Mouse (Mus musculus) heart, adult 2 months (tissue): ENCODE data around the gene Mat2a. TPM values are rescaled to one million over a fixed set of nuclear protein-coding genes. Genes with fewer than 3 reads are reported as not detected.
A peak's percentile ranks its signal among the peaks of the same experiment; 100 is the strongest.

Experiments used
- DNase-seq, 2 experiments: peaks; one replicate each; pipeline ENCODE4 v3.0.0; 2021
- H3K27ac ChIP-seq: fragments of 200-600 bp; 2 replicates; pipeline ENCODE4 v1.8.1; 2022
- H3K27me3 ChIP-seq: fragments of 200-500 bp; 2 replicates; pipeline ENCODE4 v1.6.1; 2012; ENCODE audit warnings: mild to moderate bottlenecking, low read length, inconsistent platforms, mixed read lengths; ENCODE audit not compliant: control insufficient read depth, insufficient read depth
- H3K36me3 ChIP-seq: fragments of 200-500 bp; 2 replicates; pipeline ENCODE4 v1.6.1; 2012; ENCODE audit warnings: low read length, inconsistent platforms; ENCODE audit not compliant: control insufficient read depth, insufficient read depth
- H3K4me1 ChIP-seq: fragments of 200-500 bp; 2 replicates; pipeline ENCODE4 v1.6.1; 2011; ENCODE audit warnings: low read length; ENCODE audit not compliant: control insufficient read depth, insufficient read depth
- H3K4me3 ChIP-seq: fragments of 200-600 bp; 2 replicates; pipeline ENCODE4 v1.8.1; 2022
- H3K79me2 ChIP-seq: fragments of 200-500 bp; replicated peaks from 2 replicates; pipeline ENCODE4 v1.6.1; 2012; ENCODE audit warnings: mild to moderate bottlenecking, inconsistent platforms, low read length, moderate library complexity, mixed read lengths; ENCODE audit not compliant: control insufficient read depth, insufficient read depth
- H3K9ac ChIP-seq: fragments of 200-500 bp; 2 replicates; pipeline ENCODE4 v1.6.1; 2012; ENCODE audit warnings: low read depth, mild to moderate bottlenecking, control low read depth, inconsistent platforms, low read length, mixed read lengths
- CTCF ChIP-seq: fragments of 200-600 bp; IDR thresholded peaks from 2 replicates; pipeline ENCODE4 v1.8.1; 2022; ENCODE audit warnings: antibody characterized with exemption, mild to moderate bottlenecking, moderate library complexity
- EP300 ChIP-seq: fragments of 200-500 bp; IDR thresholded peaks from 2 replicates; pipeline ENCODE4 v1.6.1; 2011; ENCODE audit warnings: low read depth, low read length, control low read depth; ENCODE audit not compliant: insufficient read depth
- POLR2A ChIP-seq: fragments of 200-500 bp; IDR thresholded peaks from 2 replicates; pipeline ENCODE4 v1.6.1; 2011; ENCODE audit warnings: mild to moderate bottlenecking, low read depth, low read length, control low read depth; ENCODE audit not compliant: insufficient read depth
- WGBS: fragments of 180-500 bp; shearing (Covaris S2); methylation state at CpG from one replicate; pipeline ENCODE4 v1.1.7; 2018; 5-methylcytosine and 5-hydroxymethylcytosine counted together
- intact Hi-C: fragments of 180-260 bp; cut with DNase I; formaldehyde crosslinking; loops from one replicate; pipeline ENCODE4 v1.15.1; 2025
- polyA plus RNA-seq: library from polyadenylated mRNA; depleted of rRNA; stranded (reverse); fragments of >200 nt; gene quantifications from 2 replicates; pipeline ENCODE4 v1.2.3, GENCODE M21; 2012
- total RNA-seq, 2 experiments: library from RNA; stranded (reverse); gene quantifications; 2 replicates each; pipeline ENCODE4 v1.2.3; 2021

Gene Mat2a
- total and polyA plus RNA-seq, 3 experiments: 93.0 to 151 (median 129) TPM

- TF ChIP-seq CTCF (no peak), EP300 (no peak), POLR2A (no peak)
- intact Hi-C loops: no loop called here
- no peaks in the 10 kb centered on the region for H3K27me3 ChIP-seq
- H3K27ac ChIP-seq: no peak overlapping the region
- 81% methylated on average over 21 of the region's 21 CpGs for WGBS
- no peaks in the 10 kb centered on the region for H3K79me2 ChIP-seq
- H3K9ac ChIP-seq: no peak overlapping the region
- H3K4me3 ChIP-seq: no peak overlapping the region
- H3K36me3 ChIP-seq: peaks cover 25% of the 10 kb centered on the region
- no peaks in the 10 kb centered on the region; the same call in 1 of the 2 replicates for H3K4me1 ChIP-seq
- DNase-seq: no peak
Observed at GRCm38 (mm10) chr6:72429061-72429842, 10.1 kb downstream of the Mat2a start.

- Histone ChIP-seq H3K4me3 (no peak overlapping the region), H3K27ac (no peak overlapping the region), H3K9ac (no peak overlapping the region), H3K27me3 (no peaks in the 10 kb centered on the region), H3K4me1 (no peaks in the 10 kb centered on the region; the same call in 1 of the 2 replicates), H3K79me2 (no peaks in the 10 kb centered on the region), H3K36me3 (peaks cover 15% of the 10 kb centered on the region)
- intact Hi-C loops: loop anchor here (1.0 kb wide), 2 partner anchors 106 to 138 kb away; no protein-coding TSS in a partner anchor
- peak; percentile 74 to 81 for DNase-seq
- TF ChIP-seq POLR2A: no peak
- TF ChIP-seq CTCF: peak; percentile 91
- TF ChIP-seq EP300: peak; percentile 96
- 38% methylated on average over 8 of the region's 8 CpGs for WGBS
Observed at GRCm38 (mm10) chr6:72428036-72428435, 11.3 kb downstream of the Mat2a start.

DNA sequence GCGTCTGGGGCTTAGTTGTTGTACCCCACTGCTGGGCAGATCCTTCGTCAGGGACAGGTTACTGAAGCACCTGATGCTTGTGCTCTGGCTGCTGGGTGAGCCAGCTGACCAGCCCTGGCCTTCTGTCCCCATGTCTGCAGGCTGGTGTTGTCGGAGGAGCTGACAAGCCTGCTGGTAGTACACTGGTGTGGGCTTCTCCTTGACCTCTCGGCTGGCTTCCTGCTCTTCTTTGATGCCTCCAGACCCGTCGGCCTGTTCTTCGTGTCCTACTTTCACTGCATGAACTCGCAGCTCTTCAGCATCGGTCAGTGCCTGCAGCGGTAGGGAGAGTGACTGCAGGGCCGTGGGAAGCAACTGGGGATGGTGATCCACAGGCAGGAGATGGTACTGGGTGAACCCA is 13.7 kb downstream of the Mat2a start:
- WGBS: 94% methylated on average over 11 of the region's 11 CpGs
- TF ChIP-seq CTCF: no peak
- TF ChIP-seq EP300: no peak
- TF ChIP-seq POLR2A: no peak
- no peaks in the 10 kb centered on the region for H3K79me2 ChIP-seq

GRCm38 (mm10) chr6:72420901-72421300 is 18.5 kb downstream of the Mat2a start:
- DNase-seq: no peak
- intact Hi-C loops: no loop called here
- no peak for TF ChIP-seq CTCF
- TF ChIP-seq POLR2A: no peak
- TF ChIP-seq EP300: no peak

More for the DNA sequence above, 13.7 kb downstream of the Mat2a start:
- Histone ChIP-seq H3K27ac (no peak overlapping the region), H3K9ac (no peak overlapping the region), H3K36me3 (no peaks in the 10 kb centered on the region), H3K27me3 (no peaks in the 10 kb centered on the region), H3K4me3 (no peak overlapping the region), H3K4me1 (no peaks in the 10 kb centered on the region)
- intact Hi-C loops: no loop called here
- DNase-seq: no peak

DNA sequence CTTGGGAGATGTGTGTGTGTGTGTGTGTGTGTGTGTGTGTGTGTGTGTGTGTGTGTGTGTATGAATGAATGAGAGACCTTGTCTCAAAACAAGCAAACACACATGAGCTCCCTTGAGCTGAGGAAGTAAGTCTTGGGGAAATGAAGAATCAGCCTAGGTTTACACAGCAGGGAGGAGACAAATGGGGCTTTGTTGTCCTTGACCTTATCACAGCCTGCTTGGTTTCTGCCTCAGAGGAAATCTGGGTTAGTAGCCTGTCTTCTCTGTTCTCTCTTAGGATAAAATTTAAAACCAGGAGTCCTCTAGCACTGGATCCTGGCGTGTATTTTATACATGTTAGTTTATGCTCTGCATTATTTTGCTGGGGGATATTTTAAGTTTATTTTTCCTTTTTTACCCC is 19.6 kb downstream of the Mat2a start:
- no peak overlapping the region for H3K4me3 ChIP-seq
- no peak for DNase-seq
- H3K4me1 ChIP-seq: peaks cover 3% of the 10 kb centered on the region
- TF ChIP-seq POLR2A: no peak
- no peak for TF ChIP-seq CTCF
- no peak for TF ChIP-seq EP300
- WGBS: 73% methylated on average over 1 of the region's 1 CpGs
- intact Hi-C loops: no loop called here
- H3K27me3 ChIP-seq: no peaks in the 10 kb centered on the region
- H3K36me3 ChIP-seq: no peaks in the 10 kb centered on the region
- no peak overlapping the region for H3K9ac ChIP-seq
- H3K27ac ChIP-seq: no peak overlapping the region
- H3K79me2 ChIP-seq: no peaks in the 10 kb centered on the region

More at GRCm38 (mm10) chr6:72420901-72421300, 18.5 kb downstream of the Mat2a start:
- Histone ChIP-seq H3K9ac (no peak overlapping the region), H3K36me3 (no peaks in the 10 kb centered on the region), H3K4me3 (no peak overlapping the region), H3K27ac (no peak overlapping the region), H3K27me3 (no peaks in the 10 kb centered on the region), H3K79me2 (no peaks in the 10 kb centered on the region), H3K4me1 (no peaks in the 10 kb centered on the region)
- 92% methylated on average over 10 of the region's 10 CpGs for WGBS

DNA sequence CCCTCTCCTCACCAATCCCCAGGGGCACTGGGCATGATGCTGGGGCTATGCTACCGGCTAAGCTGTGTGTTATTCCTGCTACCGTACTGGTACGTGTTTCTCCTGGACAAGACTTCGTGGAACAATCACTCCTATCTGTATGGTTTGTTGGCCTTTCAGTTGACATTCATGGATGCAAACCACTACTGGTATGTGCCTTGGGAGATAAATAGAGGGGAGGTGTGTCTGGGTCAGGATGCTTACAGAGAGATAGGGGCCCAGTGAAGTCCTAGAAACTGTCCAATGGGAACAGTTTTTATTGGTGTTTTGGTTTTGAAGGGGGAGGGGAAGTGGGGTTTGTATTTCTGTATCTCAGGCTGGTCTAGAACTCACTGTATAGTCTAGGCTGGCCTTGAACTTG is 21.1 kb downstream of the Mat2a start:
- TF ChIP-seq POLR2A: no peak
- TF ChIP-seq EP300: no peak
- peaks cover 3% of the 10 kb centered on the region for H3K4me1 ChIP-seq
- DNase-seq: no peak
- no peaks in the 10 kb centered on the region for H3K36me3 ChIP-seq
- no peak overlapping the region for H3K9ac ChIP-seq
- H3K4me3 ChIP-seq: no peak overlapping the region
- no peak overlapping the region for H3K27ac ChIP-seq
- intact Hi-C loops: no loop called here
- H3K79me2 ChIP-seq: no peaks in the 10 kb centered on the region
- 74% methylated on average over 4 of the region's 4 CpGs for WGBS
- no peaks in the 10 kb centered on the region for H3K27me3 ChIP-seq
